Mouse (Mus musculus): ENCODE data around the gene Vps50. TPM values are rescaled to one million over a fixed set of nuclear protein-coding genes. Genes with fewer than 3 reads are reported as not detected.
"Not testable (repeated sequence)": the region's sequence is repeated elsewhere in the genome, so short reads cannot be mapped to it uniquely, and the experiment has no call there.

The Vps50 gene
- total RNA-seq, 2 experiments from 2014 or later, result 16.3 to 17.8 TPM

- DNase-seq, result peak in 1 of 2 experiments; percentile 18
- intact Hi-C loops (cut with DNase I), result not testable (repeated sequence)
Measured at GRCm38 (mm10) chr6:3620428-3621387, 122.5 kb downstream of the Vps50 start.

Other genes starting within 250 kb of the Vps50 start
- 1 to 10 TPM; 2.7 to 3.4 TPM for gene Samd9l, start 98.8 kb upstream of the Vps50 start, total RNA-seq (2021)
- gene Hepacam2, start 84 bp upstream of the Vps50 start, total RNA-seq (2021), result not detected